Mouse (Mus musculus): ENCODE data around the gene Ccnl1.

Ccnl1 gene

DNA sequence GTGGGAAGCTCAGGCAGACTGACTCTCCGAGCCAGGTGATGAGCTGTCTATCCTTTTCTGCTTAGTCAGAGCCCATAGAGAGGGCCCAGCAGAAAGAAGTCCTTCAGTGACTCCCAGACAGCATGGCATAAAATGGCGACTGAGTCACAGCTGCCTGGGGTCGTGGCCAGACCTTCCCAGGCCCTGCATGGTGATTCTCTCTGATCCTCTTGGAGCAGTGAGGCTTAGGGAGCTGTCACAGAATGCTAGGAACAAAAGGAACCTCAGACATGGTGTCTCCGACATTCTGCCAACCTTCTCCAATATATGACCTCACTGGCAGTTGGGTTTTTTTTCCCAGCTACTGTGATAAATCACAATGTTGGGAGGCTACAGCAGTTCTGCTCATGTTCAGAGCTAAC is 30.9 kb downstream of the Ccnl1 start:
- no peak for DNase-seq (ENCODE audit: low spot score in 2 of 2)

DNA sequence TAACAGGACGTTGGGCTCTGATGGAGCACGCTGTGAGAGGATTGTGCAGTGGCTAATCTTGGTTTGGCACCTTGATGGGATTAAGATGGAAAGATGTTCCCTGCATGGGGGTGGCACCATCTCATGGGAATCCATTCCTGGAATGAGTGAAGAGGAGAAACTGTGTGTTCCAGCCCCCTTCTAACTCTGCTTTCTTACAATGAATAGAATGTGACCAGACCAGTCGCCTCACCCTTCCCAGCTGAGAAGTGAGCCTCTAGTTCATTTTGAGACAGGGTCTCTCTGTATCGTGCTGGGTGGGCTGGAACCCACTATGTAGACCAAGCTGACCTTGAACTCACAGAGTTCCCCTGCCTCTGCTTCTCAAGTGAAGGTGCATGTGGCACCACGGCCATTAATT is 31.6 kb downstream of the Ccnl1 start:
- DNase-seq (ENCODE audit: low spot score in 2 of 2), result no peak

GRCm38 (mm10) chr3:65925058-65925740 is 32.9 kb downstream of the Ccnl1 start:
- no peak for DNase-seq (ENCODE audit: low spot score in 2 of 2)

DNA sequence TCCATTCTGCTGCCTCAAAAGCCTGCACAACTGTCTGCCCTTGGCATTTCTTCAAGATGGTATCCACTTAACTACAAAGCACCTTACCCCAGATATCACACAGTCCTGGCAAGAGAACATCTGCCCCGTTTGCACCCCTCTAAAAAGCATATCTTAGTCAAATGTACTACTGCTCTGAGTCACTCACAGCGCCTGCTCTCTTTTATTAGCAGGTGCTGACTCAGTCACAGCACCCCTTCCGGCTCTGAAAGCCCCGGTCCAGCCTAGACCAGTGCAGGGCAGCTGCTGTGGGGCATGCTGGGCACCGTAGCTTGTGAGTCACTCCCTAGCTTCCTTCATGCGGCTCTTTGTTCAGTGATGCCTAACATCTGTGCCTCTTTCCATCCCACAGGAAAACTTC is 35.6 kb downstream of the Ccnl1 start:
- DNase-seq (ENCODE audit: low spot score in 2 of 2), result no peak

GRCm38 (mm10) chr3:65921671-65922070 is 36.4 kb downstream of the Ccnl1 start:
- no peak for DNase-seq (ENCODE audit: low spot score in 2 of 2)

- DNase-seq (ENCODE audit: low spot score in 2 of 2), result no peak
Measured at GRCm38 (mm10) chr3:65919016-65919415, 39.0 kb downstream of the Ccnl1 start.

GRCm38 (mm10) chr3:65912928-65913327 is 45.1 kb downstream of the Ccnl1 start:
- DNase-seq (ENCODE audit: low spot score in 2 of 2), result no peak

DNA sequence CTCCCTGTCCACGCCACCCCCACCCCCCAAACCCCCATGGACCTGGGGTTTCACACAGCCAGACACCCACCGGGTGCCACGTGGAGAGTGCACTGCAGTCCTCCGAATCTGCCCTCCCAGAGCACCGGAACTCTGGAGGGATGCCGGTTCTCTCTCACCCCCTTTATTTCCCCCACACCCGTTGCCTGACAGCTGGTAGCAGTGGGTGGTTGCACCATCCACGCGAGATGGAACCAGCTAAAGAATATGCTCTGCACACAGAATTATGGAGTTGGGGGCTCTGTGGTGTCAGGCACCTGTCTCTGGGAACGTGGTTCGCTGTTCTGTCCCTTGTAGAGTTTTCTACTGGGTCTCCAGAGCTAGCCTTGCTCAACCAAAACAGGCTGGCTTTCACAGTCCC is 45.8 kb downstream of the Ccnl1 start:
- no peak for DNase-seq (ENCODE audit: low spot score in 2 of 2)

DNA sequence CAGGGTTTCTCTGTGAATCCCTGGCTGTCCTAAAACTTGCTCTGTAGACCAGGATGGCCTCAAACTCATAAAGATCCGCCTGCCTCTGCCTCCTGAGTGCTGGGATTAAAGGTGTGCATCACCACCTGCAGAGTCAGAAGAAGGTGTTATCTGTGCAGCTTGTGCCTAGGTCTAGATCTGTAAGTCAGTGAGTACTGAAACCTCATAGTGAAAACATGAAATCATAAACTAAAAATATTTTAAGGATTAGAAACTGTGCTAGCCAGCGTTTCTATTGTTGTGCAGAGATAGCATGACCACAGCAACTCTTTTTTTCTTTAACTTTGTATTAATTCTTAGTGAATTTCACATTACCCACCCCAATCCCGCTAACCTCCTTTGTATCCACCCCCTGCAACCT is 46.8 kb downstream of the Ccnl1 start:
- no peak for DNase-seq (ENCODE audit: low spot score in 2 of 2)

- no peak for DNase-seq (ENCODE audit: low spot score in 2 of 2)
Measured at GRCm38 (mm10) chr3:65909454-65909853, 48.6 kb downstream of the Ccnl1 start.

- DNase-seq (ENCODE audit: low spot score in 2 of 2), result no peak
Measured at GRCm38 (mm10) chr3:65907536-65907935, 50.5 kb downstream of the Ccnl1 start.

DNA sequence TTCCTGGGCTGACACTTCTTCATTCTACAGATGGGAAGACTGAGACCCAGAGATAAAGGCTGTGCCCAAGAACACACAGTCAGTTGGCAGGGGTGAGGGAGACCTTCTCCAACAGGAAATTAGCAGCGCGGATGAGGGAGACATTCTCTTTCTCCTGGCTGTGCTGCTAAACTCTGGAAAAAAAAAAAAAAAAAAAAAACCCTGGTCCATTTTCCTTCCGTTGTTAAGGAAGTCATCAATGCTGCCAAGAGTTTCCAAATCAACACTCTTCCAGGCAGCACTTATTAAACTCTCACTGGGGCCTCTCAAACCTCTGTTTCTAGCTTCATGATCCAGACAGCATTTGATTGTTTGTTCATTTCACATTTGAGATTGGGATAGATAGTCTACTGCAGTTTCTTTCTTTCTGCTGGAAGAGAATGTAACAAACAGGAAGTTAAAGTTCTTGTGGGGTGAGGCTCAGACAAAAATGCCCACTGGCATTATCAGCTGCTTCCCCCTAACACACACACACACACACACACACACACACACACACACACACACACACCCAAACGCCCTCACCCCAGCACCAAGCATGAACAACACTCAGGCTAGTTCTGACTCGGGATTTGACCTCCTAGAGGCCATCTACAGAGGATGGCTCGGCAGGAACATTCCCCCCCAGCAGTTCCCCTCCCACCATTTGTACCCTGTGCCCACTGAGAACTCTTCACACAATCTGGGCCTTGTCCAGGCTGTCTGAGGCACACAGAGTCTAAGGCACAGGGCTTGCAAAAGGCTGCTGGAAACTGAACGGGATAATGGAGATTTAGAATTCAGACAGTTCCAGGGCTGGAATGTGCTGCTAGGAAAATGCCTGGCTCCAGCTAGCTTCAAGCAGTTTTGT is 52.5 kb downstream of the Ccnl1 start:
- no peak for DNase-seq (ENCODE audit: low spot score in 2 of 2)

DNA sequence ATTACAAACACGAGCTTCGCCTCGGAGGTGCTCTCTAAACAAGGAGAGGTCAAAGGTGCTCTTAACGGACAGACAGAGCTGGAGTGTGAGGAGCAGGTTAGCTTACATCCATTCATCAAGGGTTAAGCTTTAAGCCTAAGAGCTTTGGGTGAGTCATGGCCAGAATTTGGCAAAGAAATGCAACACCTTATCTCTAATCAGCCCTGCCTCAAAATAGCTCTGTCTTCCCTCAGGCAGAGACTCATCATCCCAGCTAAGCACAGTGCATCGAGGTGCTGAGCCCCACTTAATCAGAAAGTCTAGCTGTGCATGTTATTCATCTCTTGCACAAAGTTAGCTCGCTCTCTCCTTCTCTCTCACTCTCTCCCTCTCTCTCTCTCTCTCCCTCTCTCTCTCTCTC is 53.3 kb downstream of the Ccnl1 start:
- no peak for DNase-seq (ENCODE audit: low spot score in 2 of 2)

GRCm38 (mm10) chr3:65904106-65904505 is 53.9 kb downstream of the Ccnl1 start:
- DNase-seq (ENCODE audit: low spot score in 2 of 2), result no peak

- DNase-seq (ENCODE audit: low spot score in 2 of 2), result no peak
Measured at GRCm38 (mm10) chr3:65898598-65899278, 59.3 kb downstream of the Ccnl1 start.

DNA sequence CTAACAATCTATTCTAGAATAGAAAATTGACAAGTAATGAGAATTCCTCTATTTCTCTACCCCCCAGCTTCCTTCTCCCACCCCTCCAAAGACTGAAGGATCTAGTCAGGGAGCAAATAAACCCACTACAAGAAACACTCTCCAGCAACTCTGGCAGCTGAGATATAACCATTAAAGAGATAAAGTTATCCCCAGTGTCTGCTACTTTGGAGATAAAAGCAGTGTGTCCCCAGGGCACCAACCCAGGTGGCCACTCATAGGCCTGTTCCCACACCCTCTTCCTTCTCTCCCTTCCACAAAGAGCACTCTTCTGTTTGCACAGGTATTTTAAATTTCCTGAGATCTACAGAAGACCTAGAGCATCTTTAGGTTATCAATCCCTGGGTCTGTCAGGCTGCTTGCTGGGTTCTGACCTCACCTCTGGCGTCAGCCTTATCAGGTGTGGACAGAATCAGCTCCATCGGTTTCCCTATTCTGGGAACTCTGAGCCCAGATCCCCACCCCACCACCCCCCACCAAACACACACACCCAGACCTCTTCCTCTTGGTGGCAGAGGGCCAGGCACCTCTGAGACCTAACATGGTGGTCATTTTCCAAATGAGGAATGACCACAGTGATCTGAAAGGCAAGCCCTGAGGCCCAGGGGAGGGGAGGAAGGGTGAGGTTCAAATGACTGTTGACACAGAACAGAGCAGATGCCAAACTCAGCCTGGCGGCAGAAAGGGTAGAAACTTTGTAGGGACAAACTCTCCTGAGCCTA is 60.6 kb downstream of the Ccnl1 start:
- DNase-seq (ENCODE audit: low spot score in 2 of 2), result no peak

Measured in spleen, postnatal 14 days (tissue).